Mouse (Mus musculus) MEL (cell line): ENCODE measurements at regions not wholly inside any gene's neighbourhood (a gene's known extent, or its start where the extent isn't known, plus 50 kb on each side); places are given as distances from the start of the nearest gene placed in this dataset.

ENCODE experiments used
- DNase-seq: peaks from one replicate; pipeline ENCODE4 v3.0.0; 2011; ENCODE audit warnings: low read depth, low spot score
- H3K27ac ChIP-seq: 2 replicates; pipeline ENCODE4 v1.5.1; 2012; ENCODE audit warnings: low read depth, mild to moderate bottlenecking, control low read depth, low read length, moderate library complexity; ENCODE audit not compliant: control insufficient read depth
- H3K27me3 ChIP-seq, 2 experiments: fragments of 150-350 bp in 1 of 2; sonication (generic) in 1 of 2; 2 replicates each; pipeline ENCODE4 v1.6.1; 2012; ENCODE audit warnings: low read length in 2 of 2, mild to moderate bottlenecking in 2 of 2, improper control_type of control experiment in 1 of 2, moderate library complexity in 1 of 2; ENCODE audit not compliant: insufficient read depth in 2 of 2, control insufficient read depth in 1 of 2
- H3K36me3 ChIP-seq, 2 experiments: 2 replicates each; pipeline ENCODE4 v1.6.1; 2012 to 2014; ENCODE audit warnings: low read length in 2 of 2, improper control_type of control experiment in 1 of 2, inconsistent platforms in 1 of 2, mild to moderate bottlenecking in 1 of 2; ENCODE audit not compliant: insufficient read depth in 2 of 2, control insufficient read depth in 1 of 2
- H3K4me1 ChIP-seq, 2 experiments: fragments of 150-350 bp in 1 of 2; sonication (generic) in 1 of 2; 2 replicates each; pipeline ENCODE4 v1.6.1; 2012; ENCODE audit warnings: low read length in 2 of 2, improper control_type of control experiment in 1 of 2, mild to moderate bottlenecking in 1 of 2; ENCODE audit not compliant: insufficient read depth in 2 of 2, control insufficient read depth in 1 of 2
- H3K4me3 ChIP-seq, 2 experiments: fragments of 150-350 bp in 1 of 2; sonication (generic) in 1 of 2; 2 replicates each; pipeline ENCODE4 v1.5.1; 2012; ENCODE audit warnings: low read depth in 2 of 2, low read length in 2 of 2, mild to moderate bottlenecking in 2 of 2, moderate library complexity in 2 of 2, control low read depth in 1 of 2, improper control_type of control experiment in 1 of 2; ENCODE audit not compliant: control insufficient read depth in 1 of 2, insufficient read depth in 1 of 2
- H3K79me2 ChIP-seq: 2 replicates; pipeline ENCODE4 v1.6.1; 2012; ENCODE audit warnings: mild to moderate bottlenecking, low read length, moderate library complexity; ENCODE audit not compliant: control insufficient read depth, poor library complexity, insufficient read depth
- H3K9ac ChIP-seq: 2 replicates; pipeline ENCODE4 v1.6.1; 2012; ENCODE audit warnings: low read depth, mild to moderate bottlenecking, control low read depth, low read length, moderate library complexity; ENCODE audit not compliant: control insufficient read depth, poor library complexity, severe bottlenecking
- H3K9me3 ChIP-seq: fragments of 150-350 bp; sonication (generic); replicated peaks from 2 replicates; pipeline ENCODE4 v1.6.1; 2012; ENCODE audit warnings: mild to moderate bottlenecking, low read length, improper control_type of control experiment, moderate library complexity; ENCODE audit not compliant: insufficient read depth
- BHLHE40 ChIP-seq: IDR thresholded peaks from 2 replicates; pipeline ENCODE4 v1.6.1; 2012; ENCODE audit warnings: low read depth, mild to moderate bottlenecking, inconsistent platforms, low read length, improper control_type of control experiment, borderline replicate concordance
- CHD1 ChIP-seq: IDR thresholded peaks from 2 replicates; pipeline ENCODE4 v1.6.1; 2012; ENCODE audit warnings: low read depth, mild to moderate bottlenecking, inconsistent platforms, low read length, improper control_type of control experiment
- EP300 ChIP-seq, 2 experiments: IDR thresholded peaks; 2 replicates each; pipeline ENCODE4 v1.6.1; 2011; ENCODE audit warnings: improper control_type of control experiment in 2 of 2, low read length in 2 of 2, low read depth in 1 of 2, mild to moderate bottlenecking in 1 of 2
- GATA1 ChIP-seq: IDR thresholded peaks from 2 replicates; pipeline ENCODE4 v1.6.1; 2011; ENCODE audit warnings: low read depth, low read length, improper control_type of control experiment
- MAFK ChIP-seq: IDR thresholded peaks from 2 replicates; pipeline ENCODE4 v1.6.1; 2011; ENCODE audit warnings: low read depth, mild to moderate bottlenecking, low read length, improper control_type of control experiment, borderline replicate concordance
- MAX ChIP-seq: IDR thresholded peaks from 2 replicates; pipeline ENCODE4 v1.6.1; 2011; ENCODE audit warnings: low read length, improper control_type of control experiment
- MAZ ChIP-seq: IDR thresholded peaks from 2 replicates; pipeline ENCODE4 v1.6.1; 2012; ENCODE audit warnings: low read depth, mild to moderate bottlenecking, inconsistent platforms, low read length, improper control_type of control experiment
- MXI1 ChIP-seq: IDR thresholded peaks from 2 replicates; pipeline ENCODE4 v1.6.1; 2011; ENCODE audit warnings: mild to moderate bottlenecking, low read depth, low read length, improper control_type of control experiment
- MYC ChIP-seq: IDR thresholded peaks from 2 replicates; pipeline ENCODE4 v1.6.1; 2011; ENCODE audit warnings: low read depth, mild to moderate bottlenecking, low read length, improper control_type of control experiment, moderate library complexity
- POLR2A ChIP-seq, 2 experiments: IDR thresholded peaks; 2 replicates each; pipeline ENCODE4 v1.6.1; 2011 to 2012; ENCODE audit warnings: low read length in 2 of 2, mild to moderate bottlenecking in 2 of 2, control low read depth in 1 of 2, improper control_type of control experiment in 1 of 2, low read depth in 1 of 2, moderate library complexity in 1 of 2; ENCODE audit not compliant: control insufficient read depth in 1 of 2, insufficient read depth in 1 of 2, poor library complexity in 1 of 2
- POLR2AphosphoS2 ChIP-seq: IDR thresholded peaks from 2 replicates; pipeline ENCODE4 v1.6.1; 2011; ENCODE audit warnings: low read length, improper control_type of control experiment
- RAD21 ChIP-seq: IDR thresholded peaks from 2 replicates; pipeline ENCODE4 v1.6.1; 2011; ENCODE audit warnings: mild to moderate bottlenecking, low read depth, low read length, improper control_type of control experiment
- RCOR1 ChIP-seq: IDR thresholded peaks from 2 replicates; pipeline ENCODE4 v1.6.1; 2012; ENCODE audit warnings: low read depth, mild to moderate bottlenecking, inconsistent platforms, low read length, improper control_type of control experiment
- SIN3A ChIP-seq: IDR thresholded peaks from 2 replicates; pipeline ENCODE4 v1.6.1; 2012; ENCODE audit warnings: low read length, improper control_type of control experiment, inconsistent platforms
- TAL1 ChIP-seq: IDR thresholded peaks from 2 replicates; pipeline ENCODE4 v1.6.1; 2012; ENCODE audit warnings: mild to moderate bottlenecking, inconsistent platforms, low read length, moderate library complexity, mixed read lengths
- TCF12 ChIP-seq: IDR thresholded peaks from 2 replicates; pipeline ENCODE4 v1.6.1; 2014; ENCODE audit warnings: low read depth, mild to moderate bottlenecking, inconsistent platforms, low read length, improper control_type of control experiment, moderate library complexity
- UBTF ChIP-seq: IDR thresholded peaks from 2 replicates; pipeline ENCODE4 v1.6.1; 2012; ENCODE audit warnings: low read depth, mild to moderate bottlenecking, inconsistent platforms, low read length, improper control_type of control experiment, moderate library complexity, borderline replicate concordance; ENCODE audit not compliant: insufficient read depth
- USF1 ChIP-seq: IDR thresholded peaks from 2 replicates; pipeline ENCODE4 v1.6.1; 2014; ENCODE audit warnings: low read depth, mild to moderate bottlenecking, inconsistent platforms, low read length, improper control_type of control experiment, moderate library complexity
- ZC3H11A ChIP-seq: IDR thresholded peaks from 2 replicates; pipeline ENCODE4 v1.6.1; 2012; ENCODE audit warnings: low read depth, mild to moderate bottlenecking, inconsistent platforms, low read length, improper control_type of control experiment
- ZKSCAN1 ChIP-seq: IDR thresholded peaks from 2 replicates; pipeline ENCODE4 v1.6.1; 2012; ENCODE audit warnings: low read depth, mild to moderate bottlenecking, inconsistent platforms, low read length, improper control_type of control experiment, moderate library complexity
- ZMIZ1 ChIP-seq: IDR thresholded peaks from 2 replicates; pipeline ENCODE4 v1.6.1; 2012; ENCODE audit warnings: low read depth, mild to moderate bottlenecking, inconsistent platforms, low read length, improper control_type of control experiment, moderate library complexity
- ZNF384 ChIP-seq: IDR thresholded peaks from 2 replicates; pipeline ENCODE4 v1.6.1; 2012; ENCODE audit warnings: low read depth, mild to moderate bottlenecking, inconsistent platforms, low read length, improper control_type of control experiment

- Histone ChIP-seq H3K79me2 (no peaks in the 10 kb centered on the region), H3K4me1 (peaks cover 2 to 3% of the 10 kb centered on the region in 2 experiments), H3K4me3 (no peak overlapping the region), H3K36me3 (peaks cover 0 to 2% of the 10 kb centered on the region in 2 experiments; a peak in 2 of 4 replicates), H3K9me3 (no peaks in the 10 kb centered on the region), H3K9ac (no peak overlapping the region), H3K27me3 (no peaks in the 10 kb centered on the region)
- no peak for DNase-seq
- no peak for TF ChIP-seq RCOR1
- TF ChIP-seq ZKSCAN1, result no peak
- no peak for TF ChIP-seq CHD1
- TF ChIP-seq ZNF384, result no peak
- no peak for TF ChIP-seq TCF12
- no peak for TF ChIP-seq UBTF
- TF ChIP-seq RAD21, result no peak
- TF ChIP-seq TAL1, result no peak
- TF ChIP-seq GATA1, result no peak
- no peak for TF ChIP-seq MYC
- no peak for TF ChIP-seq EP300 (IDR thresholded peaks at IDR 0.05; ENCODE audit: low read depth in 1 of 2, low read length in 2 of 2)
- TF ChIP-seq POLR2AphosphoS2, result no peak
- no peak for TF ChIP-seq MAFK
- no peak for TF ChIP-seq MAX
- no peak for TF ChIP-seq SIN3A
- TF ChIP-seq POLR2A (IDR thresholded peaks at IDR 0.05; ENCODE audit: control insufficient read depth in 1 of 2, insufficient read depth in 1 of 2, low read depth in 1 of 2, low read length in 2 of 2, poor library complexity in 1 of 2), result no peak
- TF ChIP-seq, all 39 proteins: peak for 0
- no peak overlapping the region for H3K27ac ChIP-seq
Observed at GRCm38 (mm10) chr1:151123964-151124363, 58.4 kb upstream of the Gm47985 start.

DNA sequence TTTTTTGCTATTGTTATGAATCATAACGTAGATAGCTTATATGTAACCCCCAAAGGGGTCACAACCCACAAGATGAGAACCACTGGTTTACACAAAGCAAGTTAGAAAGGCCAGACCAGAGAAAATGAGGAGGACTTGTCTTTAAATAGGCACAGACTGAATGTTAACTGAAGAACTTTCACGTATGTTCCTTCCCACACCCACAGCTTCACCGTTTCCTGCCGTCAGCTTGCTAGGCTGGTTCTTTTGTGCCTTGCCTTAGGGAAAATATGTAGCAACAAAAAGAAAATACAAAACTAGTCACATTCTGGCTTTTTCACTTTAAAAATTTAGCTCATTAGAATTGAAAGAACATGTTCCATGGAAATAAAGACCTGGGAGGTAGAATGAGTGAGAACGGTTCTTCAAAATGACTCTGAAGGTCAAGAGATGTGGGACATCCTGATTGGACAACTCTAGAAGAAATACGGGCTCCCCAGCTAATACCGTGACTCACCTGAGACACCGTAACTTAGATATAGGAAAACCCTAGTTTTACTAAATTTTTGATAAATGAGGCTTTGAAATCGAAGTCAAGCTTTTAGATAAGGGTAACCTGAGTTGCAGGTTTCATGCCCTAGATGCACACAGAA, 57.2 kb upstream of the Gm47985 start:
- Histone ChIP-seq H3K79me2 (no peaks in the 10 kb centered on the region), H3K27me3 (no peaks in the 10 kb centered on the region), H3K9ac (no peak overlapping the region), H3K9me3 (no peaks in the 10 kb centered on the region), H3K36me3 (peaks cover 0 to 12% of the 10 kb centered on the region in 2 experiments; a peak in 2 of 4 replicates), H3K4me1 (peaks cover 3 to 8% of the 10 kb centered on the region in 2 experiments), H3K4me3 (no peak overlapping the region), H3K27ac (no peak overlapping the region)
- TF ChIP-seq ZMIZ1 (no peak), MXI1 (no peak), RAD21 (no peak), TAL1 (no peak), UBTF (no peak), MAZ (no peak), MAX (no peak), BHLHE40 (no peak), USF1 (no peak), CHD1 (no peak), ZKSCAN1 (no peak), POLR2A (IDR thresholded peaks at IDR 0.05; ENCODE audit: control insufficient read depth in 1 of 2, insufficient read depth in 1 of 2, low read depth in 1 of 2, low read length in 2 of 2, poor library complexity in 1 of 2) (no peak), ZNF384 (no peak), ZC3H11A (no peak)
- no peak for DNase-seq
